Mouse (Mus musculus): Measurements from ENCODE around the gene Plcb3.

DNA sequence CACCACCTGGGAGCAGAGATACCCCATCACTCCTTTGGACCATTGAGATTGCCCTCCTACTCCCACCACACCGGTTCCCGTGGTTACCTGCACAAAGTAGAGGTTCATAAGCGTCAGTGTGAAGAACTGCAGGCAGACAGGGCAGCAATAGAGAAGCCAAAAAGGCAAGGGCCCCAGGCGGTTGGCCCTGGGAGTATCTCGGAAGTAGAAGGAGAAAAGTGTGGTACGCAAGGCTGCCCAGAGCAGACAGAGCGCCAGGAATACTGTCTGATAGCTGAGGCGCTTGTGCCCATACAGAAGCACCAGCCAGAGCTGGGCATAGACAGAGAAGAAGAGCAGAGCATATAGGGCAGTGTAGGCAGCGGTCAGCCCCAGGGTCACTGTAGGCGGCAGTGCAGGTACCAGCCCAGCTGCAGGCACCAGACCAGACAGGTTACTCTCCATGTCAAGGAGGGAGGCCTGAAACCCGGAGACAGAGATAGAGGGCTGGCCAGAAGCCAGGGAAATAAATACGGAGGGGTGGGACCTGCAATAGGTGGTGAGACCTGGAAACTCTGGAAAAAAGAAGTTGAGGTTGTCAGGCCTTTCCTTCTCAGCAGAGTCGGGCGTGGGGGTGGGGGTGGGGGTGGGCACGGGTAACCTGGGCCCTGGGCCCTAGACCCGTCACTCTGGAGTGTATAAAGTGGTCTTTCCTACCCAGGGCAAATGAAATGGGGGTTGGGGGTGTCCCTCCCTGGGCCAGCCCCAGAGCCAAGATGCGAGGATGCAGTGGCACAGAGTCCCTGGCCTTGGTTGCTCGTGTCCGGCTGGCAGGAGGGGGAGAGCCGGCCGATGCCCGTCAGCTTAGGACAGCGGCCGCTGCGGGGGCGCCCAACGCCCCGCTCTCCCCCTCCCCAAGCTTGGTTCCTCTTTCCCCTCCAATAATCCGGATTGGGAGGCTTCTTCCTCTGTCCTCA is 35.6 kb downstream of the Plcb3 start:
- TF ChIP-seq CTCF (IDR thresholded peaks at IDR 0.05; ENCODE audit: extremely low read depth, insufficient read depth, insufficient read length, insufficient replicate concordance) (no peak), POLR2A (IDR thresholded peaks at IDR 0.05; ENCODE audit: low read depth, low read length) (no peak)

Data from spleen, adult 2 months (tissue).